Mouse (Mus musculus) layer of hippocampus, adult 9-11 months (tissue): ENCODE results near the gene Gm45785.

Source experiments
- DNase-seq: peaks from one replicate; pipeline ENCODE4 v3.0.0; 2022

The Gm45785 gene

GRCm38 (mm10) chr7:140857550-140858505 is 1.7 kb upstream of the Gm45785 start, which contains the start of gene Bet1l:
Bet1l (minus strand) TSS chr7:140857577.
- no peak for DNase-seq

DNA sequence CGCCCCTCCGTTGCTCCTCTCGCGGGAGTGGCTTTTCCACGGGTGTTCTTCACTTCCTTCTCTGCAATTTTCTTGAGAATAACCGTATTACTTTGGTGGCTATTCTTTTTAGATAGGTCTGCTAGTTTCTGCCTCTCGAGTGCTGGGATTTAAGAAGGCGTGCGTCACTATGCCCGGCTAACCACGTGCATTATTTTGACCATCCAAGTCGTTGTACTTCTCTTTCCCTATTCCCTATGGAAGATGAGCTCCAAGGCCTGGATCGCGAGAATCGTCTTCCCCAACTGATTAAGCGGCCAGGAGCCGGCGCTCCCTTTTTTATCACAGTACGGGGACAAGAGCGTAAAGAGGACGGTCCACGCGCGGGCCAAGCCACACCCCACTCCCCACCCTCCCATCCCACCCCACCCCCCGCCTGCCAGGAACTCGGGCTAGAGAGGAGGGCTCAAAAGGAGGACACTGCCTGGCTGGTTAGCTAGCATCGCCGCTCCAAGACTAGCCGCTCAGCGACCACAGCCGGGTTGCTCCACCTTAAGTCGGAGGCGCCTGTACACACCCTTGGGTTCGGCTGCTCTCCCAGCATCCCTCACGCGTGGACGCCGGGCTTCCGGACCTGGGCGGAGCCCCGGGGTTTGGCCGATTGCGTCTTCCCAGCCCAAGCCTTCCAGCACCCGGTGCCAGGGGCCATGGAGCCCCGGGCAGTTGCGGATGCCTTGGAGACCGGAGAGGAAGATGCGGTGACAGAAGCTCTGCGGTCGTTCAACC is 836 bp upstream of the Gm45785 start, which contains the start of gene Ric8a:
Ric8a (plus strand) TSS at position 173 of the 765 bp plus-strand sequence.
- DNase-seq = peak; percentile 91

DNA sequence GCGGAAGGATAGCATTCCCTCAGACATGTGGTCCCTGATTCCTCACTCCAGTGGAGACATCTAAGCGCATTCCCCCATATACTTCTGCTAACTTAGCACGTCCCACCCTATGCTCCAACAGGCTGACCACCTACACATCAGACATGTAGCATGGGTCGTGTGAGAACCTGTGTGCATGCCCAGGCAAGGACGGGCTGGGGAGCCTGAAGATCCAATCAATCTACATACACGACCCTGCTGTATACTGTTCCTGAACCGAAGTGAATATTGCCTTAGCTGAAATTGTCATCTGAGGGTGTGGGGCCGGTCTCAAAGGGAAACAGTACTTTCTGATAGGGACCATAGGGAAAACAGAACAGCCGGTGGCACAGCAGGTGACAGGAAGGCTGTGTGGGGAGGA is 950 bp downstream of the Gm45785 start:
- no peak for DNase-seq

GRCm38 (mm10) chr7:140854483-140854882 is 1.6 kb downstream of the Gm45785 start:
- no peak for DNase-seq

- DNase-seq = no peak
These were observed 2.7 kb downstream of the Gm45785 start for GRCm38 (mm10) chr7:140853386-140853785.

- no peak for DNase-seq
These were observed 4.2 kb downstream of the Gm45785 start for GRCm38 (mm10) chr7:140851916-140852315.

DNA sequence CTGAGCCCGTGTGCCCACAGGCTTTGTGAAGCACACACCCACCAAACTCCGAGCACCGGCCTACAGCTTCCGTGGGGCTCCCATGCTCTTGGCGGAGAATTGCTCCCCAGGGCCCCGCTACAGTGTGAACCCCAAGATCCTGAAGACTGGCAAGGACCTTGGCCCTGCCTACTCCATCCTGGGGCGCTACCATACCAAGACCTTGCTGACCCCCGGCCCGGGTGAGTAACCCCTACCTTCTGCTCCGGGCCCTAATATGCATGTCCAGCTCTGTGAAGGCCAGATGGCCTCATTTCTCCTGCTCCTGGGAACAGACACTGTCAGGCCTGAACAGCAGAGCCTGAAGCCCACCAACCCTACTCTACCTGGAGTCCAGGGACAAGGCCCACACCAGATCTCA is 7.5 kb downstream of the Gm45785 start:
- no peak for DNase-seq

DNA sequence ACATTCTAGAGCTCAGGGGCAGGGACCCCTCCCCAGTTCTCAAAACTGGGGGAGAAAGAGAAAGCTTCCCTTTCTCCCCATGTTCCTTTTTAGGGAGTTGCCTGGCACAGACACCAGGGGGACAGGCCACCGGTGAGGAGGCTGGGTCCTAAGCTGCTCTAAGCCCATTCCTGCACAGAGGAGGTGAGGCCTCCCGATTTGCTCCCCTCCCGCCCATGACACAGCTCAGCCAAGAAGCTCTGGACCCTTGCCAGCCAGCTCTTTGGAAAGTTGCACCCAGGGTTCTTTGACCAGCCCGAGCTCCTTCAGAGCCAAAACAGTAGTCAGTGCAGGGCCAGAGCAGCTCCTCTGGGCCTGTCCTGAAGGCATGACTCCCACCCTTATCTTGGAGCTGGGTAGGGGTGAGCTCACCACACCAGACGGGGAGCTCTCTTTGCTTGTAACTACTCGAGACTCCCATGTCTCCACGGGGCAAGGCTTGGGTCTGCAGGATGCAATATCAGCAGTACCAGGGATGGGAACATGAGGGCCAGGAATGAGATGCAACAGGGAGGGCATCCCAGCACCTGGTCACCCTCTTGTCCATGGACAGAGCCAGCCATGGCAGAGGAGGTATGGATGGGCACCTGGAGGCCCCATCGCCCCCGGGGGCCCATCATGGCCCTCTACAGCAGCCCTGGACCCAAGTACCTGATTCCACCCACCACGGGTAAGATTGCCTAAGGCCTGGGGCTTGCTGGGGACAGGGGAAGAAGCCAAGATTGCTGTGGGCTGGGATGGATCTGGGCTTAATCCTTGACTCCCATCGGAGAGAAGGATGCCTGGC is 8.2 kb downstream of the Gm45785 start, which contains the start of gene Odf3:
Odf3 (plus strand) TSS at position 51 of the 826 bp plus-strand sequence.
- no peak for DNase-seq

- DNase-seq = no peak
These were observed 9.5 kb downstream of the Gm45785 start for GRCm38 (mm10) chr7:140846676-140847075.

DNA sequence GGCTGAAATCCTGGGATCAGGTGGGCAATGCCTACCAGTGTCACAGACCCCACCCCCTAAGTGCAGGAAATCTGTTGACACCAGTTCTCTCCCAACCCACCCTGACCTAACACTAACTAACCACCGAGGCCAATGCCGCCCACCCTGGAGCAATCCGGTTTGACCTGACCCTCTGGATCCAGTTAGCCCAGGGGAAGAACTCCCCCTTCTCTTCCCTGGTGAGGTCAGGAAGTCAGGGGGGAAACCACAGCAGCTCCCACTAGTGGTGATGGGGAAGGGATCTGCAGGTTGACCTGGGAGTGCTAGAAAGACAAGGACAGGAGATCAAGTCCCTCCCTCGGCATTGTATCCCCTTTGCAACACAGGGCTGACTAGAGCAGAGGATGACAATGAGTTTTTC is 10.4 kb downstream of the Gm45785 start:
- DNase-seq = no peak

GRCm38 (mm10) chr7:140844905-140845665 is 11.0 kb downstream of the Gm45785 start, which contains the start of gene Scgb1c1:
Scgb1c1 (plus strand) TSS chr7:140845547.
- DNase-seq = peak; percentile 75

- no peak for DNase-seq
These were observed 12.3 kb downstream of the Gm45785 start for GRCm38 (mm10) chr7:140843806-140844205.

DNA sequence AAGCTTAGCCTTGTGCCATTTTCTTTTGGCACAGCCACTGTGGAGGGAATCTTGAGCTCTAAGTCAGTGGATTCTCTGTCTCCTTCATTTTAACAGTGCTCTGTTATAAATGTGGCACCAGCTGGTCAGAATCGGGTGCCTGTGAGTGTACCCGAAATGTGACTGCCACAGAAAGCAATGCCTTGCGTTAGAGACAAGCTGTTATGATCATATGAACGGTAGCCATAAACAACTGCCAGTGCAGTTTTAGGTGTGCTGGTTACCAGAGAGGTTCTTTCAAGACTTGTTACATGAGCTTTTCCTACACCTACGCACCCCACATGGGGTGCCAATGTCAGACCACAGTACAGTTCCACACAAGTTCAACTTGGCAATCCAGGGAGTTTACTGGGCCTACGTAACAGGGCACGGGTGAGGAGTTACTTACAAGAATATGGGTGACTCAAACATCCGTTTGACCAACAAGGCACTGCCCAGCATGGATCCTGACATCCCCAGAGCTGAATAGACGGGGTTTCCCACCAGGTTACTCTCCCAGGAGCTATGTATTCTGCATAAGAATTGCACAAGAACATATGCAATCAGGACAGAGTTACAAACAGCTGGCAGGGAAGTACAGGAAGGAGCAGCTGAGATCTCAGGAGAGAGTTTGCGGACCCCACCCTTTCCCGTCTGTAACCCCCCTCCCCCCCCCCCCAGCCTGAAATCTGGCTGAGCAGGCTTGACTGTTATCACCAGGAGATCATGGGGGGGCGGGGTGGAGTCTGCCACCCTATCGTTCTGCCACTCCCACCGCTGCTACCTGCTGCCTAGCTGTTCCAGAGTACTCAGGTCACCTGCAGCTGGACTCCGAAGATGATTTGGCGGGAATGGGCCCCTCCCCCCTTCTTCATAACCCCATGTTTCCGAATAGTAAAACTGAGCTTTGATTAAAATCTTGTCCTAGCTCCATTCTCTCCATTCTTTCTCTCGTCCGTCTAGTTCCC is 15.1 kb downstream of the Gm45785 start:
- DNase-seq = peak; percentile 52

GRCm38 (mm10) chr7:140839556-140839955 is 16.6 kb downstream of the Gm45785 start:
- no peak for DNase-seq

DNA sequence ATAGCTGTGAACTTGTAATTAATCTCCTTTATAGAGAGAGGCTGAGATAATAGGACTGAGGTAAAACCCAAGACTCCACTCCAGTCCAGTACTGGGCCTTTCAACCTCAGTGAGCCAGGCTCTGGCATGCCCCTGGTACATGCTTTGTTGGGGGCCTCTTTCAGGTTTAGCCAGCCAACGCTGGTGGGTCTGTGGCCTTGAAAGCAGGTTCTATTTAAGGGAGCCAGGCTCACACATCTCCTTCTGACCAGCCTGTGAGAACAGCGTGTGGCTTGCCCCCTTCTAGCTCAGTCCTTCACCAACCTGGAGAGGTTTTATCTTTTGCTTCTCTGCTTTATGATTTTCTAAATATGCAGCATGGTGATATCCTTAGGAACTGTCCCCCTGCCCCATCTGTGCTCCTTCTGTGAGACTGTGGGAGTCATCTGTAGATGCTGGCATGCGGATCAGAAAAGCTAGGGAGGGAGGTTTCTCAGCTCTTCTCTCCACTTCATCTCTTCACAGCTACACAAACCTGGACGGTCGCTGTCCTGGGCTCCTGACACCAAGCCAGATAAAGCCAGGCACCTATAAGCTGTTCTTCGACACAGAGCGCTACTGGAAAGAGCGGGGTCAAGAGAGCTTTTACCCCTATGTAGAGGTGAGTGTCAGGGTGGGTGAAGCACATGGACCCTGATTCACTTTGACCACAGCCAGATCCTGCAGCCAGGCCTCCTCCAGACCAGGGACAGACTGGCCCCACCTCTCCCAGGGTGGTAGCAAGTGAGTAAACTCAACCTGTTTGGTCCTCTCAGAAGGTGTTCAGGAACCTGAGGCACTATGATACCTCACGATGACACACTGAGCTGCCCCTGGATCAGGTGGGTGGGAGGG is 19.7 kb downstream of the Gm45785 start:
- peak; percentile 82 for DNase-seq

GRCm38 (mm10) chr7:140835758-140836087 is 20.4 kb downstream of the Gm45785 start:
- DNase-seq = no peak

DNA sequence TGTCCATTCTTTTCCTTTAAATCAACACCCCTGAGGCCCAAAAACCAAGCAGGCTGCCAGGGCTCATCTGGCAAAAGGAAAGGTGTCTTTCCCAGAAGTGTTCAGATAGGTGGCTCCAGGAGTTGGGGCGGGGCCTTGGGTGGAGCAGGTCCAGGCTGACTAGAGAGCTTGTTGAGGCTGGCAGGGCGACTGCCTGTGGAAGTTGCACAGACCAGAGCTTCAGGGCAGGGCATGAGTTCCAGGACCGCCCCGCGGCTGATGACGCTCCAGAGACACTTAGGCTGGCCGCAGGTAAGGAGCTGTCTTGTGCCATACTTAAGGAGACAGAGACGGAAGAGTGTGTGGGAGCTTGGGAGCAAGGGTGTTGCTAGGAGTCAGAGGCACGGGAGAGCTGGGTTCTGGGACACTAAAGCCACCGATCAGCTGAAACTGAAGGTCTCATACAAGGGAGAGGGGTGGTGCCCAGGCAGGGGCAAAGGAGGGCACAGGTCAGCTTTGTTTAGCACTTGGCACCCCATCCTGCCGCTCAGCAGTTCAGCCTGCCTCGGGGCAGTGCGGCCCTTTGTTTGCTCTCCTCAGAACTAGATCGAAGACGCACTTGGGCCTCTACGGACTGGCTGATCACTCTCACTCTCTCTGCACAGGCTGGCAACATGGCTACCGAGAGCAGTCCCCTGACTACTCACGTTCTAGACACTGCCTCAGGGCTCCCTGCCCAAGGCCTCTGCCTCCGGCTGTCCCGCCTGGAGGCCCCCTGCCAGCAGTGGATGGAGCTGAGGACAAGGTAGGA is 21.0 kb downstream of the Gm45785 start, which contains the start of gene Urah:
Urah (plus strand) TSS at position 51 of the 790 bp plus-strand sequence.
- DNase-seq = no peak

- DNase-seq = no peak
These were observed 22.8 kb downstream of the Gm45785 start for GRCm38 (mm10) chr7:140833341-140833740.

GRCm38 (mm10) chr7:140831447-140831846 is 24.7 kb downstream of the Gm45785 start:
- DNase-seq = no peak
